Mouse (Mus musculus) spleen, embryonic (tissue): ENCODE results near the gene Polr2a.

Experiments used
- CTCF ChIA-PET: fragments of 350-600 bp; sonication (Branson Sonifier 250); formaldehyde crosslinking; loops from one replicate; lab custom pipeline; 2022; lab: Charles Lee

The Polr2a gene

GRCm38 (mm10) chr11:69758478-69758970 is at the start of gene Polr2a:
Gene Polr2a (minus strand): TSS chr11:69758637.
- CTCF ChIA-PET = no interaction called here

GRCm38 (mm10) chr11:69807641-69808040 is 49.2 kb upstream of the Polr2a start:
- CTCF ChIA-PET = interaction anchor here (0.7 kb wide), 1 partner anchor 120 kb away, joined by 6 read pairs; no protein-coding TSS in a partner anchor

GRCm38 (mm10) chr11:69806378-69806777 is 47.9 kb upstream of the Polr2a start:
- CTCF ChIA-PET = no interaction called here

- CTCF ChIA-PET = interaction anchor here (0.6 to 0.7 kb wide), 2 partner anchors 45 to 129 kb away, joined by 3 to 10 read pairs; no protein-coding TSS in a partner anchor
Observed at GRCm38 (mm10) chr11:69804972-69805909, 46.8 kb upstream of the Polr2a start, which contains the start of gene Tmem102. Gene Tmem102 (minus strand): TSS chr11:69805624.

GRCm38 (mm10) chr11:69804652-69804940 is 46.2 kb upstream of the Polr2a start:
- CTCF ChIA-PET = interaction anchor here (0.6 kb wide), 1 partner anchor 33 kb away, joined by 3 read pairs; no protein-coding TSS in a partner anchor

GRCm38 (mm10) chr11:69803786-69804651 is 45.6 kb upstream of the Polr2a start:
- CTCF ChIA-PET = interaction anchor here (0.5 to 0.6 kb wide), 3 partner anchors 33 to 80 kb away, joined by 3 read pairs; partner anchors contain the start of gene Nlgn2

GRCm38 (mm10) chr11:69803328-69803727 is 44.9 kb upstream of the Polr2a start:
- CTCF ChIA-PET = interaction anchor here (0.6 kb wide), 1 partner anchor 35 kb away, joined by 3 read pairs; the partner anchor contains the start of gene Nlgn2

GRCm38 (mm10) chr11:69802648-69803105 is 44.2 kb upstream of the Polr2a start:
- CTCF ChIA-PET = interaction anchor here (1.0 kb wide), 1 partner anchor 148 kb away, joined by 3 read pairs; no protein-coding TSS in a partner anchor

- CTCF ChIA-PET = interaction anchor here (1.2 kb wide), 1 partner anchor 27 kb away, joined by 3 read pairs; no protein-coding TSS in a partner anchor
Observed at GRCm38 (mm10) chr11:69801379-69801977, 43.0 kb upstream of the Polr2a start, which contains the start of gene Fgf11. Gene Fgf11 (minus strand): TSS chr11:69801857.

GRCm38 (mm10) chr11:69800392-69801197 is 42.2 kb upstream of the Polr2a start:
- CTCF ChIA-PET = no interaction called here

- CTCF ChIA-PET = interaction anchor here (0.7 kb wide), 3 partner anchors 45 to 511 kb away, joined by 4 to 18 read pairs (median 11); no protein-coding TSS in a partner anchor
Observed at GRCm38 (mm10) chr11:69800138-69800391, 41.6 kb upstream of the Polr2a start.

GRCm38 (mm10) chr11:69799394-69800137 is 41.1 kb upstream of the Polr2a start:
- CTCF ChIA-PET = interaction anchor here (0.7 kb wide), 3 partner anchors 45 to 512 kb away, joined by 4 to 18 read pairs (median 11); no protein-coding TSS in a partner anchor

GRCm38 (mm10) chr11:69797924-69798323 is 39.5 kb upstream of the Polr2a start:
- CTCF ChIA-PET = interaction anchor here (0.6 kb wide), 1 partner anchor 133 kb away, joined by 3 read pairs; no protein-coding TSS in a partner anchor

- CTCF ChIA-PET = interaction anchor here (1.2 kb wide), 1 partner anchor 114 kb away, joined by 3 read pairs; the partner anchor contains the start of gene Senp3
Observed at GRCm38 (mm10) chr11:69795983-69796435, 37.6 kb upstream of the Polr2a start.

- CTCF ChIA-PET = no interaction called here
Observed at GRCm38 (mm10) chr11:69795168-69795982, 36.9 kb upstream of the Polr2a start, which contains the start of gene Chrnb1. Gene Chrnb1 (minus strand): TSS chr11:69795943.

- CTCF ChIA-PET = interaction anchor here (0.6 to 0.7 kb wide), 2 partner anchors 26 to 142 kb away, joined by 3 read pairs; no protein-coding TSS in a partner anchor
Observed at GRCm38 (mm10) chr11:69793429-69793828, 35.0 kb upstream of the Polr2a start.

- CTCF ChIA-PET = no interaction called here
Observed at GRCm38 (mm10) chr11:69791420-69791819, 33.0 kb upstream of the Polr2a start.

GRCm38 (mm10) chr11:69789431-69789830 is 31.0 kb upstream of the Polr2a start:
- CTCF ChIA-PET = no interaction called here
